Mouse (Mus musculus): ENCODE results near the gene Pde8b.

Pde8b gene

GRCm38 (mm10) chr13:95135326-95136150 is 114.6 kb downstream of the Pde8b start:
- no peak for DNase-seq

GRCm38 (mm10) chr13:95131848-95132247 is 118.3 kb downstream of the Pde8b start:
- no peak for DNase-seq

GRCm38 (mm10) chr13:95131041-95131440 is 119.1 kb downstream of the Pde8b start:
- no peak for DNase-seq

GRCm38 (mm10) chr13:95127288-95127687 is 122.8 kb downstream of the Pde8b start:
- DNase-seq = no peak

GRCm38 (mm10) chr13:95126801-95127200 is 123.3 kb downstream of the Pde8b start:
- DNase-seq = no peak

- no peak for DNase-seq
Measured at GRCm38 (mm10) chr13:95125546-95126215, 124.5 kb downstream of the Pde8b start.

- DNase-seq = no peak
Measured at GRCm38 (mm10) chr13:95120570-95120969, 129.6 kb downstream of the Pde8b start.

- DNase-seq = no peak
Measured at GRCm38 (mm10) chr13:95113763-95114162, 136.4 kb downstream of the Pde8b start.

- DNase-seq = no peak
Measured at GRCm38 (mm10) chr13:95109555-95109954, 140.6 kb downstream of the Pde8b start.

GRCm38 (mm10) chr13:95108035-95108434 is 142.1 kb downstream of the Pde8b start:
- no peak for DNase-seq

GRCm38 (mm10) chr13:95104865-95105264 is 145.3 kb downstream of the Pde8b start:
- DNase-seq = no peak

- no peak for DNase-seq
Measured at GRCm38 (mm10) chr13:95102985-95103590, 147.0 kb downstream of the Pde8b start.

- DNase-seq = no peak
Measured at GRCm38 (mm10) chr13:95101315-95101714, 148.8 kb downstream of the Pde8b start.

- DNase-seq = no peak
Measured at GRCm38 (mm10) chr13:95098931-95099720, 151.0 kb downstream of the Pde8b start.

- DNase-seq = no peak
Measured at GRCm38 (mm10) chr13:95096646-95097045, 153.5 kb downstream of the Pde8b start.

GRCm38 (mm10) chr13:95095860-95096259 is 154.3 kb downstream of the Pde8b start:
- DNase-seq = no peak

GRCm38 (mm10) chr13:95091546-95092445 is 158.3 kb downstream of the Pde8b start:
- no peak for DNase-seq

GRCm38 (mm10) chr13:95087358-95087787 is 162.8 kb downstream of the Pde8b start:
- no peak for DNase-seq

GRCm38 (mm10) chr13:95086033-95086432 is 164.1 kb downstream of the Pde8b start:
- no peak for DNase-seq

- DNase-seq = no peak
Measured at GRCm38 (mm10) chr13:95082611-95083010, 167.5 kb downstream of the Pde8b start.

GRCm38 (mm10) chr13:95081082-95081481 is 169.1 kb downstream of the Pde8b start:
- no peak for DNase-seq

- no peak for DNase-seq
Measured at GRCm38 (mm10) chr13:95078492-95078891, 171.6 kb downstream of the Pde8b start.
